Mouse (Mus musculus) heart, embryonic 11.5 days (tissue): ENCODE results near the gene Ppp1r21. TPM values are rescaled to one million over a fixed set of nuclear protein-coding genes. Genes with fewer than 3 reads are reported as not detected.

Experiments used
- ATAC-seq: fragments of 200-750 bp; cut with Nextera tagmentation; replicated peaks from 2 replicates; pipeline ENCODE4 v1.8.0; 2017; ENCODE audit warnings: moderate library complexity; ENCODE audit not compliant: insufficient number of reproducible peaks, low FRiP score, low TSS enrichment
- H3K27ac ChIP-seq: fragments of 300-500 bp; sonication (generic); 2 replicates; pipeline ENCODE4 v1.5.1; 2014; ENCODE audit warnings: mild to moderate bottlenecking, low read depth, low read length
- H3K27me3 ChIP-seq: fragments of 300-500 bp; sonication (generic); 2 replicates; pipeline ENCODE4 v1.6.1; 2014; ENCODE audit warnings: mild to moderate bottlenecking, low read length, mixed read lengths; ENCODE audit not compliant: control insufficient read depth, insufficient read depth
- H3K36me3 ChIP-seq: fragments of 300-500 bp; sonication (generic); 2 replicates; pipeline ENCODE4 v1.6.1; 2014; ENCODE audit warnings: mild to moderate bottlenecking, low read length, moderate library complexity, mixed read lengths; ENCODE audit not compliant: control insufficient read depth, insufficient read depth
- H3K4me1 ChIP-seq: fragments of 300-500 bp; sonication (generic); 2 replicates; pipeline ENCODE4 v1.6.1; 2014; ENCODE audit warnings: low read length; ENCODE audit not compliant: control insufficient read depth, insufficient read depth
- H3K4me2 ChIP-seq: fragments of 300-500 bp; sonication (generic); 2 replicates; pipeline ENCODE4 v1.6.1; 2014; ENCODE audit warnings: mild to moderate bottlenecking, moderate library complexity
- H3K4me3 ChIP-seq: fragments of 300-500 bp; sonication (generic); 2 replicates; pipeline ENCODE4 v1.5.1; 2014; ENCODE audit warnings: low read depth, low read length
- H3K9ac ChIP-seq: fragments of 300-500 bp; sonication (generic); 2 replicates; pipeline ENCODE4 v1.6.1; 2014; ENCODE audit warnings: mild to moderate bottlenecking, low read depth, low read length, moderate library complexity
- H3K9me3 ChIP-seq: fragments of 300-500 bp; sonication (generic); replicated peaks from 2 replicates; pipeline ENCODE4 v1.6.1; 2016; ENCODE audit warnings: low read length; ENCODE audit not compliant: control insufficient read depth
- WGBS: fragments of 180-500 bp; shearing (Covaris S2); extraction: QIAGEN DNeasy Blood & Tissue Kit; methylation state at CpG from one replicate; pipeline ENCODE4 v1.1.7; 2014; ENCODE audit not compliant: insufficient replicate concordance; 5-methylcytosine and 5-hydroxymethylcytosine counted together
- polyA plus RNA-seq: library from polyadenylated mRNA; unstranded; fragments of >200 nt; fragmentation: Nextera tagmentation; extraction: Ambion mirVana; gene quantifications from 2 replicates; pipeline ENCODE4 v1.2.1, GENCODE M21; 2014

Gene Ppp1r21
- polyA plus RNA-seq, 1 experiment from 2014 or later, result 15.9 TPM

GRCm38 (mm10) chr17:88569807-88570540 is 40.1 kb downstream of the Ppp1r21 start:
- no peak overlapping the region for H3K9ac ChIP-seq
- H3K36me3 ChIP-seq, result peaks cover 20% of the 10 kb centered on the region
- no peaks in the 10 kb centered on the region for H3K27me3 ChIP-seq
- WGBS, result 88% methylated on average over 10 of the region's 10 CpGs
- no peaks in the 10 kb centered on the region for H3K9me3 ChIP-seq
- H3K27ac ChIP-seq, result no peak overlapping the region
- no peak overlapping the region for H3K4me3 ChIP-seq
- H3K4me1 ChIP-seq, result no peaks in the 10 kb centered on the region
- ATAC-seq, result no peak
- H3K4me2 ChIP-seq, result no peak overlapping the region

- no peaks in the 10 kb centered on the region for H3K9me3 ChIP-seq
- H3K27me3 ChIP-seq, result no peaks in the 10 kb centered on the region
- WGBS, result 76% methylated on average over 11 of the region's 11 CpGs
- H3K27ac ChIP-seq, result no peak overlapping the region
- H3K9ac ChIP-seq, result no peak overlapping the region
- H3K4me2 ChIP-seq, result no peak overlapping the region
- ATAC-seq, result no peak
- H3K4me1 ChIP-seq, result no peaks in the 10 kb centered on the region
- H3K36me3 ChIP-seq, result peaks cover 23% of the 10 kb centered on the region
- no peak overlapping the region for H3K4me3 ChIP-seq
These were observed 40.9 kb downstream of the Ppp1r21 start for GRCm38 (mm10) chr17:88570784-88571183.

DNA sequence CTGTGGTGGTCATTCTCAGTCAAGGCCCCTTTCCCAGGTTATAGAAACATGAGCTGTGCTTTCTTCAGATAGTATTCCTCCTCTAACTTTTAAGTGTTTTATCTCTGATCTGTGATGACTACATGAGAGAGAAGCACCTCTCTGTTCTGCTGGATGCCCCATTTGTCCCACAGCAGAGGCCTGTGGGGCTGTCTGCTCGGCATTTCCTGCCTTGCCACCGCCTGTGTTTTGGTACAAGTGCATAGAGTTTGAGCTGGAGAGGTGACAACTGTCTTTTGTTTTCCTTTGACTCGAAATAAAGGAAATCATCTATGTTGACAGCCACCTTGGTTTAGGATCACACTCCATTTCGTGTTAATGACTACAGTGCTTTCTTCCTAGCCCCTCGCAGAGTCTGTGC is 44.9 kb downstream of the Ppp1r21 start:
- no peak for ATAC-seq
- 56% methylated on average over 5 of the region's 5 CpGs for WGBS
- no peaks in the 10 kb centered on the region for H3K27me3 ChIP-seq
- no peaks in the 10 kb centered on the region for H3K9me3 ChIP-seq
- H3K36me3 ChIP-seq, result peaks cover 23% of the 10 kb centered on the region
- no peak overlapping the region for H3K4me3 ChIP-seq
- H3K4me1 ChIP-seq, result no peaks in the 10 kb centered on the region
- no peak overlapping the region for H3K9ac ChIP-seq
- H3K4me2 ChIP-seq, result no peak overlapping the region
- no peak overlapping the region for H3K27ac ChIP-seq

- H3K27ac ChIP-seq, result no peak overlapping the region
- no peak overlapping the region for H3K4me2 ChIP-seq
- ATAC-seq, result no peak
- H3K36me3 ChIP-seq, result peaks cover 16% of the 10 kb centered on the region
- 90% methylated on average over 20 of the region's 20 CpGs for WGBS
- H3K9me3 ChIP-seq, result no peaks in the 10 kb centered on the region
- no peaks in the 10 kb centered on the region for H3K4me1 ChIP-seq
- no peaks in the 10 kb centered on the region for H3K27me3 ChIP-seq
- no peak overlapping the region for H3K9ac ChIP-seq
- no peak overlapping the region for H3K4me3 ChIP-seq
These were observed 48.8 kb downstream of the Ppp1r21 start for GRCm38 (mm10) chr17:88578522-88579242.

DNA sequence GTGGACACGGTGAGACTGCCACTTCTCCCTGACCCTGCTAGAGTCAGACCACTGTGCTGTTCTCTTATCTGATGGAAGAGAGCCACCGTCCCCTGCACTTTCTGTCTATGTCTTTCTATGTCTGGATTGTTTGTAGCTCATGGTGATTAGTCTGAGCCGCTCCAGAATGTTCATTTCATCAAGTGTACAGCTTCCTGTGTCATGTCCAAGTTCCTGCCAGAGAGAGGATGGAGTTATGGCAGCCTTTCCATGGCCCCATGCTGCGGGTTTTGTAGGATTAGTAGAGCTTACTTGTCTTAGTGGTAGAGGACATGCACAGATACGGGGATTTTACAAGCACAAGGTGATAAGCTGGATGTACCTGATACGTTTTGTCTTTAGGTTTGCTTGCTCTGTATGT is 50.6 kb downstream of the Ppp1r21 start:
- Histone ChIP-seq H3K27ac (no peak overlapping the region), H3K36me3 (peaks cover 32% of the 10 kb centered on the region)

GRCm38 (mm10) chr17:88581511-88582021 is 51.6 kb downstream of the Ppp1r21 start:
- Histone ChIP-seq H3K4me1 (no peaks in the 10 kb centered on the region), H3K9me3 (no peaks in the 10 kb centered on the region), H3K4me2 (no peak overlapping the region), H3K9ac (no peak overlapping the region), H3K36me3 (peaks cover 27% of the 10 kb centered on the region), H3K27ac (no peak overlapping the region), H3K27me3 (no peaks in the 10 kb centered on the region), H3K4me3 (no peak overlapping the region)
- no peak for ATAC-seq
- WGBS, result 69% methylated on average over 6 of the region's 6 CpGs

More for the DNA sequence above, 50.6 kb downstream of the Ppp1r21 start:
- Histone ChIP-seq H3K4me1 (no peaks in the 10 kb centered on the region), H3K9me3 (no peaks in the 10 kb centered on the region), H3K27me3 (no peaks in the 10 kb centered on the region), H3K9ac (no peak overlapping the region), H3K4me2 (no peak overlapping the region), H3K4me3 (no peak overlapping the region)
- no peak for ATAC-seq
- 68% methylated on average over 6 of the region's 6 CpGs for WGBS

DNA sequence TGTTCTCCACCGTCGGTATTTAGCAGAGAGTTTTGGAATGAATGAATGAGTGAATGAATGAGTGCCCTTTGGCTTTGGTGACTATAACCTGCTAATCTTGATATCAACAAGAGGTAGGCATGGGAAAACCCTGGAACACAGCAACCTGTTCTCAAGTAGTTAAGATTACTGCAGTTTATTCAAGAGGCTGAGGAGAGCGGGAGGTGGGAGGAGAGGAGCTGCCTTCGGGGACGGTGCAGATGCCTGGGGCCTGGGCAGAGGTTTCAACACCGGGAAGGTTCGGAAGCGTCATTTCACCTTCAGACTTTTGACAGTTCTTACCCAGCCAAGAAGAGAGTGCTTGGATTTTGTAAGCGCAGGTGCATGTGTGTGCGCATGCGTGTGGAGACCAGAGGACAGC is 53.1 kb downstream of the Ppp1r21 start:
- Histone ChIP-seq H3K27ac (no peak overlapping the region), H3K4me2 (no peak overlapping the region), H3K27me3 (no peaks in the 10 kb centered on the region), H3K4me1 (no peaks in the 10 kb centered on the region), H3K4me3 (no peak overlapping the region), H3K36me3 (peaks cover 24% of the 10 kb centered on the region), H3K9ac (no peak overlapping the region), H3K9me3 (no peaks in the 10 kb centered on the region)
- 84% methylated on average over 11 of the region's 11 CpGs for WGBS
- ATAC-seq, result no peak

DNA sequence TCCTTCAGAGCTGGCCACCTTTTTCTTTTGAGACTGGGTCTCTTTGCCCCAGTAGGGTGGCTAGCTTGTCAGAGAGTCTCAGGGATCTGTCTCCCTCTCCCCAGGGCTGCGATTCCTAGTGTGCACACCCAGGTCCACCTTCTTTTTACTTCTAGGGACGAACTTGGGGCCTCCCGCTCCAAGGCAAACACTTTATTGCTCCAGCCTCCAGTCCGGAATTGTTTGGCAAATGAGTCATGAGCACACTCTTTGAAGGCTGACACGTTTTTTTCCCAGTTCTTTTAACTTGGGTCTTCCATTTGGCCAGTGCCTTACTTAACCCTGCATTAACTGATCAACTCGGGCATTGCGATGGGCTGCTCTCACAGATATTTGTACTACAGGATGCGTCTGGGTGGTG is 53.5 kb downstream of the Ppp1r21 start:
- H3K9me3 ChIP-seq, result no peaks in the 10 kb centered on the region
- no peak overlapping the region for H3K4me2 ChIP-seq
- no peak overlapping the region for H3K9ac ChIP-seq
- H3K36me3 ChIP-seq, result peaks cover 24% of the 10 kb centered on the region
- H3K27ac ChIP-seq, result no peak overlapping the region
- no peak overlapping the region for H3K4me3 ChIP-seq
- WGBS, result 84% methylated on average over 8 of the region's 8 CpGs
- no peaks in the 10 kb centered on the region for H3K27me3 ChIP-seq
- no peak for ATAC-seq
- H3K4me1 ChIP-seq, result no peaks in the 10 kb centered on the region
